Mouse (Mus musculus) MEL-GATA-1-ER (cell line): ENCODE measurements at regions not wholly inside any gene's neighbourhood (a gene's known extent, or its start where the extent isn't known, plus 50 kb on each side); places are given as distances from the start of the nearest gene placed in this dataset.

Experiments used
- DNase-seq: peaks from one replicate; pipeline ENCODE4 v3.0.0-alpha.2; 2012; ENCODE audit warnings: low read depth; ENCODE audit errors: extremely low read depth

GRCm38 (mm10) chr7:125250970-125251585 is 193.4 kb upstream of the Kdm8 start:
- DNase-seq = no peak

DNA sequence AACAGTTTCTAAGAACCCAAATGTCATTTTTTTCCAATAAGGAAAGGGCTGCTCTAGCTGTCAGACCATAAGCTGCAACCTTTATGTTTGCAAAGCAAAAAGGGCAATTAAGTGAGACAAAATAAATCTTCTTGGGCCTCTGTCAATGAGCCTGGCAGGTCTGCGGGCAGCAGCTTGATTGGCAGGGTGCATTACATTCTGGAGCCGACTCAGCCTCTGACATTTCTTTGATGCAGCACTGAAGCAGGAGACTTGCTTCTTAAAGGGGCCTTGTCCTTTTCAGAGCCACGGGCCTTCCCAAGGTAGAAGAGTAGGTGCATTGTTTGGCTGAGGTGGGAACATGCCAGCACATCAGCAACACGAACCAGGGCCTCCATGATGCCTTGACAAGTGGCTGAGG is 190.2 kb upstream of the Kdm8 start:
- no peak for DNase-seq

DNA sequence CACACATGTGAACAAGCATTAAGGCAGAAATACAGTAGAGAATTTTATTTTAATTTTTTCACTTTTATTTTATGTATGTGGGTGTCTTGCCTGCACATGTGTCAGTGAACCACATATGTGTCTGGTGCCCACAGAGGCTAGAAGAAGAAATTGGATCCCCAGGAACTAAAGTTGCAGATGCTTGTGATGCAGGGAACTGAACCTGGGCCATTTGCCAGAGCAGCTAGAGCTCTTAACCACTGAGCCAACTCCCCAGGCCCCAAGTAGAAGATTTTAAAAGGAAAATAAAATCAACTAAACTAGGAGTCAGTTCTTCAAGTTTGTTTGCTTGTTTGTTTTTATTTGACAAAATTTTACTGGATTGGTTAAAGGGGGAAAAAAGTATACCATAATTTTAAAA is 185.5 kb upstream of the Kdm8 start:
- DNase-seq = no peak

DNA sequence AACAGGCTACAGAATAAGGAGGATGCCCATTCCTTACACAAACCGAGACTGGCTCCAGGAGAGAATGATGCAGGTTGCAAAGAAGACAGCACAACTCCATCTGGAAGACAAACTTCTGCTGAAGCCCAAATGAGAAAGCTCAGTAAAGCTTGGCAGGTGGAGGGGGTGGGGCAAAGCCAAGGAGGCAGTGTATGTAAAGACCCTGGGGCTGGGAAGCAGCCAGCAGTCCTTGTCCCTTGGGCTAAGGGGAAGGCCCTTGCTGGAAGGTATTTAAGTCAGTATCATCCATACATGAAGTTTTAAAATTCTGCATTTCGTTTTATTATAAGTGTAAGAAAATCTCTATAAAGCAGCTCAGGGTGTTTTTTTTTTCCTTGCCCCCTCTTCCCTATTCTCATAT is 182.3 kb upstream of the Kdm8 start:
- DNase-seq = no peak

- DNase-seq = no peak
Observed at GRCm38 (mm10) chr7:125262672-125263365, 181.7 kb upstream of the Kdm8 start.

- DNase-seq = no peak
Observed at GRCm38 (mm10) chr7:125263756-125264155, 180.7 kb upstream of the Kdm8 start.

GRCm38 (mm10) chr7:125270711-125271110 is 173.8 kb upstream of the Kdm8 start:
- DNase-seq = no peak

GRCm38 (mm10) chr7:125271356-125271755 is 173.1 kb upstream of the Kdm8 start:
- DNase-seq = no peak

- no peak for DNase-seq
Observed at GRCm38 (mm10) chr7:125281371-125281770, 163.1 kb upstream of the Kdm8 start.

- no peak for DNase-seq
Observed at GRCm38 (mm10) chr7:125295226-125295625, 149.2 kb upstream of the Kdm8 start.

- DNase-seq = no peak
Observed at GRCm38 (mm10) chr7:125308433-125308832, 136.0 kb upstream of the Kdm8 start.

GRCm38 (mm10) chr7:125310971-125311370 is 133.5 kb upstream of the Kdm8 start:
- DNase-seq = no peak

DNA sequence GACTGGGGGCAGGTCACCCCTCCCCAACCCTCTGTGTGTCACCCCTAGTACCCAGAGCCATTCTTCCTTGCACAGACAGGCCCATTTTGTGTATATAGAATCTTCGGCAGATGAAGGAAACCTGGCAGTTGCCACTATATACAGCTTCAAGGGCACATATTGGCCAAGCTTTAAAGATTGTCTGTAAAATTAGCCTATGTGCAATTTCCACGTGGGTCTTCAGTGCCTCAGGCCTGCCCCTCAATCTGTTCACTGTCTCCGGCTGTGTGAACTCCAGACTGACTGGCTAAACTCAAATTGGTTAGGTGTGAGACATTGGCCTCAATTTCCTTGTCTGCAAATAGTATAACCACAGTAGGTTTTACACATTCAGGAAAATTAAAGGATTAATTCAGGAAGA is 130.9 kb upstream of the Kdm8 start:
- no peak for DNase-seq

DNA sequence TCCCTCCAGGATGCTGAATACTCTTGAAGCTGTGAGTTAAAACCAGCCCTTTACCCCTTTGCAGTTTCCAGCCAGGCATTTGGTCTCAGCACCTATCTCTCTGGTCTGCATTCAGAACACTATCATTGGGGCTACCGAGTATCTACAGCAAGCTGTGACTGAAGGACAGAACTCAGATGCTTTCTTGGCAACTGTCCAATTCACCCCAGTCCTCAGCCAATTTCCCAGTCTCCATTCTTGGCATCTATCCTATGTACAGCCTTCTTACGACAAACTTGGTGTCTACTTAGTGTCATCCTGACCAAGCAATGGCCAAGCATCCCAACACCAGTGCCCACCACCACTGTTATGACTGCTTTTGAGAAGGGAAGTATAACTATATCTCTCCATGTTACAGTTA is 109.7 kb upstream of the Kdm8 start:
- DNase-seq = no peak

DNA sequence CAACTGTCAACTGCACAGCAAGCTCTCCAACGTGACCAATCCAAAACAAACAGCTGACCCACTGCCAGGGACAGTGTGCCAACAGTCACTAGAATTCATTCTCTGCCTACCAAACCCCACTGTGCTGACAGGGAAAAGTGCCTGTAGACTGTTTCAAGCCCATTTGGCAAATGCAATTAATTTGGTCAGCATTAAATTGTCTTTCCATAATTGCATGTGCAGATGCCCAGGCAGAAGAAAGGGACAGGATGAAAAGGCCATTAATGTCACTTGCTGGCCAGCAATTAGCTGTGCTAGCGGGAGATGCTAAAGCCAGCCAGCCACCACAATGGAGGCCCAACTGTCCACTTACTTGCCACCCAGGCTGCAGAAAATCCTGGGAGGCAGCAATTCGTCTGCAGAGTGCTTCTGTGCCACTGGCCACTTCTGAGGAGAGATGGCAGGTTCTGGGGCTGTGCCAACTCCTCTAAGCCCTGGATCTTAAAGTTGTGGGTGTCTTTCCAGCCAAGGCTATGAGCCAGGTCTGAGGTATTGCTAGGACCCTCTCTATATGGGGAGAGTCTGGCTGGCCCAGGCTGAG is 108.8 kb upstream of the Kdm8 start:
- no peak for DNase-seq

DNA sequence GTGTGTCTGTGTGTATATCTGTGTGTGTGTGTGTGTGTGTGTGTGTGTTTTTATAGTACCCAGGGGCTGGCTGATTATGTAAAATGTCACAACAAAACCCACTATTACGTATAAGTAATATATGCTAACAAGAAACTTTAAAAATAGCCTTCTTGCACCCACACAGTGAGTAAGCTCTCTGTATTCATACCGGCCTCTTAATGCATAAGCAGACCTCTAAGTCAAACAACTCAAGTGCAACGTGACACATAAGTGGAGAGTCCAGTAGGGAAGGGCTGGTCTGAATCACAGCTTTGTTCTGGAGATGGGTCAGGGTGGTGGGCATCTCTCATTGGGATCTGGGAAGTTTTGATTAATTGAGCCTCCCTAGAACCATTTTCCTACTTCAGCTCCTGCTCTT is 107.7 kb upstream of the Kdm8 start:
- DNase-seq = no peak

DNA sequence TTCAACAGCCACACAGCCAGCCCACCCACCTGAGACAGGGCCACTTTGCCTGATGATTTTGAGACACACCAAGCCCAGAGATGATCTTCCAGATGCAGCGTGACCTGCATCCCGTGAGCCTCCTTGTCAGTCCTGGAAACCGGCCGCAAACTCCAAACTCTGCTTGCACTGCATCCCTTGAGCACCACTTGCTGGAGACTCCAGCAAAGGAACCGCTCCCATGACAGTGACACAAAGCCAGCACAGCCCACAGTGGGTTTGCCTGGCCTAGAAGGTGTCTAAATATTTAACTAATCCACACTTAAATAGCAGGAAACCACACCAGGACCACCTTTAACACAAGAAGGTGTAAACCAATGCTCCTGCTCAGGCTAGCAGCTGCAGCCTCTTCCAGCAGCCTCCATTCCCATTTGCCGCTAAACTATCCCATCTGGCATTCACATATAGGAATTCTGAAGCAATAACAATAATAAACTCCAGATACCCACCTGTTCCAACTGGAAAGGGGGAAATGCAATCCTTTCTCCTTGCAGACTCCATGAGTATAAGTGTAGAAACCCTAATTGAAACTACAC is 106.2 kb upstream of the Kdm8 start:
- DNase-seq = no peak

DNA sequence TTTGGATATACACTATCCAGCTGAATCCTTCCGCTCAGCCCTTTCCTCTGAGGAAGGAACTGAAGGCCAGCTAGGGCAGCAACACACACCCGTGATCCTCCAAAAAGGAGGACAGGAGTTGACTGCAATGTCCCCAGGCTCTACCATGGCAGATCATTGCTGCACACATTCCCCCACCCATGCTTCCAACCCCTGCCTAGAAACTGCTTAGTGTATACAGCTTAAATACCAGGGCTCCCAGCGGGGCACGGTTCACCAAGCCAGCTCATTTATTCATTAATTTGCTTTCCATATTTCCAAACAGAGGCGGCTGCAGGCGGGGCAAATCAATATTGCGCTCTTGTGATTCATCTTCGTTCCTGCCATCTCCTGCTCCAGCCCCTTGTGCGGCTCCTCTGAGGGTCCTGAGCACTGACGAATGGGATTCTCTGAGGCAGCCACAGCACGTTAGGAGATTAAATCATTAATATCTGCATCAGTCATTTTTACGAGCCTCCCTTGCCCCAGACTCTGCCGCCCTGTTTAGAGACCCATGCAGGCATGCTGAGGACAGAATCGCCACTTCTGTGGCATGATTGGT is 104.1 kb upstream of the Kdm8 start:
- DNase-seq = no peak

GRCm38 (mm10) chr7:125349606-125350005 is 94.9 kb upstream of the Kdm8 start:
- DNase-seq = no peak

DNA sequence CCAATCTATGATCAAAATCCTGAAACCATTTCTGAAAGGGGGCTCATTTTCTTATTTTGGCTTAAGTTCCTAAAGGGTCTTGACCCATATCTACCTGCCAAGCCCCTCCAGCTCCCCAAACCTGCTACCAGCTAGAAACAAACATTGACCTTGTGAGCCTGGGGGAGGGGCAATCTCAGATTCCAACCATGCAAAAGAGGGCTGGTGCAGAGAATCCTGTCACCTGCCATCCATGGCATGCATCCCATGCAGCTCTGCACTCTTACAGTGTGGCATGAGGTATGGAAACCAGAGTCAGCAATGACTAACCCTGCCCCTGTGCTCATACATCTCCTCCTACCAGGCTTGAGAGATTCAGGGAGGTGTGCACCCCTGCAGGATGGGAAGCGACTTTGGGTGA is 90.3 kb upstream of the Kdm8 start:
- DNase-seq = no peak

- DNase-seq = no peak
Observed at GRCm38 (mm10) chr7:125354956-125355355, 89.5 kb upstream of the Kdm8 start.

DNA sequence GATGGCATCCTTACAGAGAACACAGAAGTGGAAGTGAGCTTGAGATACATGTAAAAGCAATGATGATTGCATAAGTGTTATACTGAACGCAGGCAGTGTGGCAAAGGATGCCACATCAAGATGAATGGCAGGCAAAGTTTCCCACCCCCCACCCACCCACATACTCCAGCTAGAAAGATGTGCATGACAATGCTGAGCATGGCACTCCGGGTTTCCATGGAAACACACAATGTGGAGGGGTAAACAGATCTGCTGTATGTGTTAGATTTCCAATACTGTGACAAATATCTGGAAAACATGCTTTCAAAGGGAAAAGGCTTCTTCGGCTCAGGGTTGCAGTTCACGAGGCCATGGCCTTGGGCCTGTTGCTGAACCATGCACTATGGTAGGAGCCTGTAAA is 86.5 kb upstream of the Kdm8 start:
- no peak for DNase-seq
